Mouse (Mus musculus) bone marrow macrophage, adult 2 months (primary cell): ENCODE results near the gene Kmt2b.

ENCODE experiments used
- CTCF ChIP-seq: IDR thresholded peaks from 2 replicates; pipeline ENCODE4 v1.5.1; 2012; ENCODE audit warnings: low read depth, mild to moderate bottlenecking, low read length, moderate library complexity
- POLR2A ChIP-seq: IDR thresholded peaks from 2 replicates; pipeline ENCODE4 v1.6.1; 2012; ENCODE audit warnings: mild to moderate bottlenecking, low read depth, low read length, borderline replicate concordance

DNA sequence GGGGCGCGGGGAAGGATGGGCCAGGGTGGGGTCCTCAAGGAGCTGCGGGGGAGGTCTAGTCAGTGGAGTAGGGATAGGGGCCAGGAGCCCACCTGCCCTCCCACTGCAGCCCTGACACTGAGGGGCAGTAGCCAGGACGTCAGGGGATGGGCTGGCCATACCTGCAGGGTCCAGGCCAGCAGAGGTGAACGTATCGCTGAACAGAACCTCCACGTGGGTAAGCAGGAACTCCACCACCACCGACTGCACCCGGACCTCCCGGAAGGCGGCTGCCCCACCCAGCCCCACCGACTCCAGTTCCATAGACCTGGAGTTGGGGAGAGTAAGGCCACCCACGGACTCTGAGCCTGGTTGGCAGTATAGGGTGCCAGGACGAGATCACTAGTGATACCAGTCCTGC, 61.5 kb downstream of the Kmt2b start:
- TF ChIP-seq CTCF (no peak), POLR2A (no peak)
